Mouse (Mus musculus): Measurements from ENCODE around the gene Gmip.

GRCm38 (mm10) chr8:69861251-69861650, 52.8 kb downstream of the Gmip start:
- TF ChIP-seq TAL1 (IDR thresholded peaks at IDR 0.05; ENCODE audit: low read length) (no peak), GATA1 (IDR thresholded peaks at IDR 0.05; ENCODE audit: low read length) (no peak)

All from erythroblast, embryonic 14.5 days (primary cell).